Mouse (Mus musculus): ENCODE measurements around the gene Pou6f1. TPM values are rescaled to one million over a fixed set of nuclear protein-coding genes. Genes with fewer than 3 reads are reported as not detected.

Pou6f1 gene
- polyA plus RNA-seq, 1 experiment from 2014 or later, result 28.9 TPM

- no peak overlapping the region for H3K9ac ChIP-seq
- no peaks in the 10 kb centered on the region for H3K9me3 ChIP-seq (replicated peaks)
- H3K36me3 ChIP-seq, result peaks cover 23% of the 10 kb centered on the region
- H3K4me1 ChIP-seq, result no peaks in the 10 kb centered on the region
- 79% methylated on average over 6 of the region's 6 CpGs for WGBS
- no peak overlapping the region for H3K4me3 ChIP-seq
- ATAC-seq (ENCODE audit: low FRiP score), result no peak
- H3K27me3 ChIP-seq, result no peaks in the 10 kb centered on the region; the same call in 1 of the 2 replicates
- H3K4me2 ChIP-seq (replicated peaks), result no peak overlapping the region
- H3K27ac ChIP-seq, result no peak overlapping the region
Observed at GRCm38 (mm10) chr15:100592817-100593216, 7.0 kb downstream of the Pou6f1 start.

DNA sequence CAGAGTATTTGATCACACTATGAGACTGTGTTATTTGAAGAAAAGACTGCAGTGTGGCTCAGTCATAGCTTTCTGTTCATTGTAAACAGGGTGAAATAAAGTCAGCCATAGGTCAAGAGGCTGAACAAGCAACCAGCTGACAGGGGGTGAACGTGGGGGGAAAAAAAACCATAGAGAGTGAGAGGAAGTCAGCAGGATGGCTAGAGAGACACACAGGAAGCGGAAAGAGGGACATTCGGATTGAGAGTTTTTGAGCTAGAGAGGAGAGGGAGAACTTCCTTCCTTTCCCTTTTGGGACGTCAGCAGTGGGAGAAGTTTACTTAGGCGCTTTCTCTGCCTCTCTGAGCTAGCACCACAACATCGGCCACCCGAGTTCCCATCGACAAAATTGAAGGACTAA lies 9.3 kb downstream of the Pou6f1 start:
- H3K4me2 ChIP-seq (replicated peaks), result no peak overlapping the region
- H3K9ac ChIP-seq, result no peak overlapping the region
- H3K27me3 ChIP-seq, result no peaks in the 10 kb centered on the region; the same call in 1 of the 2 replicates
- no peak overlapping the region for H3K27ac ChIP-seq
- no peaks in the 10 kb centered on the region for H3K4me1 ChIP-seq
- no peaks in the 10 kb centered on the region for H3K9me3 ChIP-seq (replicated peaks)
- no peak overlapping the region for H3K4me3 ChIP-seq
- H3K36me3 ChIP-seq, result peaks cover 46% of the 10 kb centered on the region
- no peak for ATAC-seq (ENCODE audit: low FRiP score)
- WGBS, result 71% methylated on average over 8 of the region's 8 CpGs

- Histone ChIP-seq H3K4me1 (no peaks in the 10 kb centered on the region), H3K9me3 (replicated peaks) (no peaks in the 10 kb centered on the region), H3K27me3 (no peaks in the 10 kb centered on the region; the same call in 1 of the 2 replicates), H3K4me3 (no peak overlapping the region), H3K27ac (no peak overlapping the region), H3K4me2 (replicated peaks) (no peak overlapping the region), H3K36me3 (peaks cover 55% of the 10 kb centered on the region), H3K9ac (no peak overlapping the region)
- 78% methylated on average over 6 of the region's 6 CpGs for WGBS
- no peak for ATAC-seq (ENCODE audit: low FRiP score)
Observed at GRCm38 (mm10) chr15:100588297-100588696, 11.5 kb downstream of the Pou6f1 start.

DNA sequence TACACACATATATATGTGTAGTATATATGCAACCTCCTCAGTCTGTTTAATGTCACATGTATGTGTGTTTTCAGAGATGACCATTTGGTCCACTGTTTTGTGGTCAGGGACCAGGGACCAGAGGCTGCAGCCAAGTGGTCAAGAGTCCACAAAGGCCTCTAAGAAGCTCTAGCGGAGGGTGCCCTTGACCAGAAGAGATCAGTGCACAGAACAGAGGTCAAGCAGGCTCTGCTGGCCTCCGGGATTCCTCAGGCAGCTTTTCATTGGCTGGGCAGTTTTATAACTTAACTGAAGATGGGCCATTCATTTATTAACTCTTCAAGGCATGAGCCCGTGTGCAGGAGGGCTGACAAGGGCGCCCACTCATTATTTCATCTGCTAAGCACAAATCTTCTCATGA lies 12.6 kb downstream of the Pou6f1 start:
- H3K36me3 ChIP-seq, result peaks cover 66% of the 10 kb centered on the region
- WGBS, result 80% methylated on average over 4 of the region's 4 CpGs

DNA sequence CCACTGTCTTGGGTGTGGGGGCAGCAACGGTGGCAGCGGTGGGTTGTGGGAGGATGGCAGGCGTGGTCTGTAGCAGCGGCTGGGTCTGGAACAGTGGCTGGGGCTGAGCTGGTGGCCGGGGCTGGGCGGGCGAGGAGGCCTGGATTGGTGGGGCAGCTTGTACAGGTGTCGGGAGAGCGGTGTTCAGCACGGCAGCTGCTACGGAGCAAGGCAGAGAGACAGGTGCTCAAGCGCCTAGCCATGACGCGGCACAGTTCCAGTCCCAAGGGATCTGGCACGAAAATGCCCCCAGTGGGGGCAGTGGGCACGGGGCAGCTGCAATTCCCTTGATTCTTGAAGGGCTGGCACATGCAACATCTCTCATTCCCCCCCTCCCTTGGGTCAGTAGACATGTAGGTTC lies 13.9 kb downstream of the Pou6f1 start:
- 94% methylated on average over 16 of the region's 16 CpGs for WGBS
- Histone ChIP-seq H3K36me3 (peaks cover 67% of the 10 kb centered on the region), H3K9ac (0 out of 2 replicates have a peak overlapping the region, but pooled peaks have one; percentile 13), H3K9me3 (replicated peaks) (no peaks in the 10 kb centered on the region), H3K4me3 (no peak overlapping the region), H3K4me2 (replicated peaks) (no peak overlapping the region), H3K27me3 (no peaks in the 10 kb centered on the region; the same call in 1 of the 2 replicates), H3K27ac (no peak overlapping the region), H3K4me1 (no peaks in the 10 kb centered on the region)
- ATAC-seq (ENCODE audit: low FRiP score), result no peak

More for the DNA sequence above, 12.6 kb downstream of the Pou6f1 start:
- Histone ChIP-seq H3K4me3 (no peak overlapping the region), H3K9ac (no peak overlapping the region), H3K9me3 (replicated peaks) (no peaks in the 10 kb centered on the region), H3K4me2 (replicated peaks) (no peak overlapping the region), H3K27ac (no peak overlapping the region), H3K4me1 (no peaks in the 10 kb centered on the region), H3K27me3 (no peaks in the 10 kb centered on the region; the same call in 1 of the 2 replicates)
- ATAC-seq (ENCODE audit: low FRiP score), result no peak

GRCm38 (mm10) chr15:100580108-100580507 lies 19.7 kb downstream of the Pou6f1 start:
- Histone ChIP-seq H3K27me3 (no peaks in the 10 kb centered on the region), H3K9me3 (replicated peaks) (no peaks in the 10 kb centered on the region), H3K4me1 (no peaks in the 10 kb centered on the region), H3K27ac (no peak overlapping the region), H3K4me3 (no peak overlapping the region), H3K36me3 (peaks cover 67% of the 10 kb centered on the region), H3K4me2 (replicated peaks) (no peak overlapping the region), H3K9ac (no peak overlapping the region)
- WGBS, result 92% methylated on average over 10 of the region's 10 CpGs
- ATAC-seq (ENCODE audit: low FRiP score), result no peak

DNA sequence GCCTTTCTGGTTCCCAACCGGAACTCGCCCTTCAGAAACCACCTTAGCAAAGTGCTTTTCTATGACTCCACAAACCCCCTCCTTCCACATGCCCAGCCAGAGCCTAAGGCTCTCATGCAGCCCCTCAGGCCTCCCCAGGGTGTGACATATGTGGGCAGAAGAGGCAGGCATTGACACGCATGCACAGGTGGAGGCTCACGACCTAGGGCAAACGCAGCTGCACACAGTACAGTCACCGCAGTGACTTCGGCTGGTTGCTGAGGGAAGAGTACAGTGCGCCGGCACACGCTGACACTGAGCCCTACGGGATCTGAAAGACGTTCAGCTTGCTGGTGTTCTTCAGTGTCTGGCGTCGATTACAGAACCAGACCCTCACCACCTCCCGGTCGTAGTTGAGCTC lies 21.8 kb downstream of the Pou6f1 start:
- Histone ChIP-seq H3K4me1 (peaks cover 4% of the 10 kb centered on the region; the same call in 1 of the 2 replicates), H3K4me2 (replicated peaks) (no peak overlapping the region), H3K36me3 (peaks cover 57% of the 10 kb centered on the region), H3K9me3 (replicated peaks) (no peaks in the 10 kb centered on the region), H3K27me3 (no peaks in the 10 kb centered on the region), H3K4me3 (no peak overlapping the region), H3K9ac (no peak overlapping the region), H3K27ac (no peak overlapping the region)
- no peak for ATAC-seq (ENCODE audit: low FRiP score)
- 84% methylated on average over 16 of the region's 16 CpGs for WGBS

- H3K27me3 ChIP-seq, result no peaks in the 10 kb centered on the region
- H3K27ac ChIP-seq, result no peak overlapping the region
- no peak overlapping the region for H3K9ac ChIP-seq
- H3K4me2 ChIP-seq (replicated peaks), result no peak overlapping the region
- H3K36me3 ChIP-seq, result peaks cover 49% of the 10 kb centered on the region
- no peaks in the 10 kb centered on the region for H3K9me3 ChIP-seq (replicated peaks)
- H3K4me1 ChIP-seq, result peaks cover 4% of the 10 kb centered on the region; the same call in 1 of the 2 replicates
- H3K4me3 ChIP-seq, result no peak overlapping the region
- WGBS, result 85% methylated on average over 6 of the region's 6 CpGs
- ATAC-seq (ENCODE audit: low FRiP score), result no peak
Observed at GRCm38 (mm10) chr15:100576810-100577209, 23.0 kb downstream of the Pou6f1 start.

DNA sequence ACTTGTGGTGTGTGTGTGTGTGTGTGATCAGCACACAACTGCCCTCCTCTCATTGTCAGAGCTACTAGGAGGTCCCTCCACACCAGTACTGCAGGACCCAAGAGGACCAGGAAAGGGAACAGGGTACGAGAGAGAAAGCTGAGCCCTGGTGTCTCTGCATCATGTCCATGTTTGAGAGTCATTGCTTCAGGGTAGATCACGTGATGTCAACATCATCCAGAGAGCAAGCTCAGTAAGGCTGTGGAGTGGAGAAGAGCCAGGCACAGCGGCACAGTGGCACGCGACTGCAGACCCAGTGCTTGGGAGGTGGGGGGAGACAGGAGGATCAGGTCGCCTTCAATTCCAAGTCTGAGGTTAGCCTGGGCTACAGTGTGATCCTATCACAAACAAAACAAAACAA lies 23.4 kb downstream of the Pou6f1 start:
- no peak overlapping the region for H3K27ac ChIP-seq
- H3K27me3 ChIP-seq, result no peaks in the 10 kb centered on the region
- H3K4me2 ChIP-seq (replicated peaks), result no peak overlapping the region
- peaks cover 4% of the 10 kb centered on the region; the same call in 1 of the 2 replicates for H3K4me1 ChIP-seq
- H3K4me3 ChIP-seq, result no peak overlapping the region
- no peaks in the 10 kb centered on the region for H3K9me3 ChIP-seq (replicated peaks)
- H3K9ac ChIP-seq, result no peak overlapping the region
- 90% methylated on average over 6 of the region's 6 CpGs for whole genome bisulfite sequencing
- ATAC-seq (ENCODE audit: low FRiP score), result no peak
- H3K36me3 ChIP-seq, result peaks cover 49% of the 10 kb centered on the region

DNA sequence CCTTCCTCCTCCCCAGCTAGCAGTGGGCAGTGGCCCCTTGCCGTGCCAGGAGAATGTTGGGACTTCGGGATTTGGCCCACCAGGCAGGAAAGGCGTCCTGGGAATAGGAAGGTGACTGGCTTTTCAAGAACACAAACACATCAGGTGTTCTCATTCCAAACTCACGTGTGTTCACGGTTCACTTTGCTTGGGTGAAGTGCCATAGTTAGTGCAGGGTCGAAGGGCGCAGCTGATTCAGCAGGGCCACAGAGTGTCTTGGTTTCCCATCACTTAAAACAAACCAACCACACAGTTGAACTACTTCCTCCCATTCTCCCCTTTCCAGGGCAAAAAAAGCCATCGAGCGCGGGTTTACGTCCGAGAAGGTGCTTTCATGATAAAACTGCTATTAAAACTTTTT lies 24.4 kb downstream of the Pou6f1 start:
- Histone ChIP-seq H3K36me3 (peaks cover 41% of the 10 kb centered on the region), H3K9ac (no peak overlapping the region), H3K9me3 (replicated peaks) (no peaks in the 10 kb centered on the region), H3K4me3 (no peak overlapping the region), H3K27me3 (no peaks in the 10 kb centered on the region), H3K4me1 (peaks cover 4% of the 10 kb centered on the region; the same call in 1 of the 2 replicates), H3K4me2 (replicated peaks) (no peak overlapping the region), H3K27ac (no peak overlapping the region)
- no peak for ATAC-seq (ENCODE audit: low FRiP score)
- WGBS, result 88% methylated on average over 12 of the region's 12 CpGs

DNA sequence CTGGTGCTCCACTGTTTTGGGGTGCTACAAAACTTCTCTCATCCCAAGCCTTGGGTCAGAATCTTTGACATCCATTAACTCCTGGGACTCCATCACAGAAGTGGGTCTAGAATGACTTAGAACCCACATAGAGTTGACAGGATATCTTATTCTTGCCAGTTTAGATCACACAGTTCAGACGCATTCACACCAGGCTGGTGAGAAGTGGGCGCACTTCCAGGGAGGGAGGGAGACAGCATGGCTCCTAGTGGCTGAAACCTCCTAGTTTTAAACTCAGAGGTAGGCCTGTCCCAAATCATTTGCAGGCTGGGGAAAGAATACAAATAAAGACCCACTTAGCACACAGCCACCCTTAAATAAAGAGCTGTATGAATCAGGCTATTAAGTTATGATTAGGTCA lies 25.4 kb downstream of the Pou6f1 start:
- 76% methylated on average over 2 of the region's 2 CpGs for WGBS
- no peak overlapping the region for H3K9ac ChIP-seq
- H3K27ac ChIP-seq, result no peak overlapping the region
- H3K27me3 ChIP-seq, result no peaks in the 10 kb centered on the region
- ATAC-seq (ENCODE audit: low FRiP score), result no peak
- H3K4me3 ChIP-seq, result no peak overlapping the region
- peaks cover 31% of the 10 kb centered on the region for H3K36me3 ChIP-seq
- H3K9me3 ChIP-seq (replicated peaks), result no peaks in the 10 kb centered on the region
- peaks cover 4% of the 10 kb centered on the region; the same call in 1 of the 2 replicates for H3K4me1 ChIP-seq
- no peak overlapping the region for H3K4me2 ChIP-seq (replicated peaks)

- Histone ChIP-seq H3K27ac (no peak overlapping the region), H3K4me1 (peaks cover 4% of the 10 kb centered on the region; the same call in 1 of the 2 replicates)
- WGBS, result 65% methylated on average over 6 of the region's 6 CpGs
Observed at GRCm38 (mm10) chr15:100573946-100574345, 25.8 kb downstream of the Pou6f1 start.

DNA sequence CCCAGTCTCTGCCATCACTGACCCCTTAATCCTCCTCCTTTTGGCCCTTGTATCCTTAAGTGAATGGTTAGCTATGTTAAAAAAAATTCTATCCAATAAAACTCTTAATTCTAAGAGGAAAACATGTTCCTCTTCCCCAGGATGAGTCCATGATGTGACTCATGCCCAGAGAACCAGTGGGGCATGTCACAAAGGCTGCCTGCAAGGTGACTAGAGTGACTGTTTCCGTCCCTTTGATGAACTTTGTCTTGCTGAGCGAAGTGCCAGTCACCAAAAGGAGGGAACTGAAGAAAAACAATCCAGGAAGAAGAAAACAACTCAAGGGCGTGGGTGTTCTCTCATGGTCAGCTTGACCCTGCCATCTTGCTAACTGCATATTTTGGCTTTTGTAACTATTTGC lies 30.5 kb downstream of the Pou6f1 start:
- Histone ChIP-seq H3K9me3 (replicated peaks) (no peaks in the 10 kb centered on the region), H3K4me2 (replicated peaks) (no peak overlapping the region), H3K4me3 (no peak overlapping the region), H3K27ac (no peak overlapping the region), H3K27me3 (no peaks in the 10 kb centered on the region), H3K4me1 (peaks cover 2% of the 10 kb centered on the region; the same call in 1 of the 2 replicates), H3K36me3 (no peaks in the 10 kb centered on the region), H3K9ac (no peak overlapping the region)
- 69% methylated on average over 3 of the region's 3 CpGs for WGBS
- no peak for ATAC-seq (ENCODE audit: low FRiP score)

More at GRCm38 (mm10) chr15:100573946-100574345, 25.8 kb downstream of the Pou6f1 start:
- Histone ChIP-seq H3K36me3 (peaks cover 28% of the 10 kb centered on the region), H3K9ac (no peak overlapping the region), H3K4me2 (replicated peaks) (no peak overlapping the region), H3K9me3 (replicated peaks) (no peaks in the 10 kb centered on the region), H3K4me3 (no peak overlapping the region), H3K27me3 (no peaks in the 10 kb centered on the region)
- no peak for ATAC-seq (ENCODE audit: low FRiP score)

Measured in hindbrain, embryonic 12.5 days (tissue).